Mouse (Mus musculus) neural tube, embryonic 15.5 days (tissue): ENCODE data around the gene Flt3. TPM values are rescaled to one million over a fixed set of nuclear protein-coding genes. Genes with fewer than 3 reads are reported as not detected.

Experiments used
- ATAC-seq: fragments of 200-750 bp; cut with Nextera tagmentation; 2 replicates; pipeline ENCODE4 v1.8.0; 2017; ENCODE audit warnings: mild to moderate bottlenecking, moderate TSS enrichment, moderate library complexity; ENCODE audit not compliant: low FRiP score
- H3K27ac ChIP-seq: fragments of 300-500 bp; sonication (generic); replicated peaks from 2 replicates; pipeline ENCODE4 v1.5.1; 2015; ENCODE audit warnings: mild to moderate bottlenecking, inconsistent platforms
- H3K27me3 ChIP-seq: fragments of 300-500 bp; sonication (generic); replicated peaks from 2 replicates; pipeline ENCODE4 v1.6.1; 2015; ENCODE audit warnings: inconsistent platforms
- H3K36me3 ChIP-seq: fragments of 300-500 bp; sonication (generic); 2 replicates; pipeline ENCODE4 v1.6.1; 2015; ENCODE audit warnings: inconsistent platforms
- H3K4me1 ChIP-seq: fragments of 300-500 bp; sonication (generic); 2 replicates; pipeline ENCODE4 v1.6.1; 2015; ENCODE audit warnings: inconsistent platforms
- H3K4me2 ChIP-seq: fragments of 300-500 bp; sonication (generic); 2 replicates; pipeline ENCODE4 v1.6.1; 2015; ENCODE audit warnings: inconsistent platforms, mild to moderate bottlenecking, moderate library complexity
- H3K4me3 ChIP-seq: fragments of 300-500 bp; sonication (generic); replicated peaks from 2 replicates; pipeline ENCODE4 v1.5.1; 2015; ENCODE audit warnings: mild to moderate bottlenecking, inconsistent platforms
- H3K9ac ChIP-seq: fragments of 300-500 bp; sonication (generic); replicated peaks from 2 replicates; pipeline ENCODE4 v1.6.1; 2015; ENCODE audit warnings: mild to moderate bottlenecking, inconsistent platforms
- H3K9me3 ChIP-seq: fragments of 300-500 bp; sonication (generic); replicated peaks from 2 replicates; pipeline ENCODE4 v1.6.1; 2016; ENCODE audit warnings: inconsistent platforms
- WGBS: fragments of 180-500 bp; shearing (Covaris S2); methylation state at CpG from one replicate; pipeline ENCODE4 v1.1.7; 2015; ENCODE audit warnings: mixed read lengths; 5-methylcytosine and 5-hydroxymethylcytosine counted together
- polyA plus RNA-seq: library from polyadenylated mRNA; unstranded; fragments of >200 nt; fragmentation: Nextera tagmentation; extraction: Ambion mirVana; gene quantifications from 2 replicates; pipeline ENCODE4 v1.2.1, GENCODE M21; 2015

The Flt3 gene
- 2.4 and 2.6 TPM in 2 replicates for polyA plus RNA-seq

GRCm38 (mm10) chr5:147399843-147400504, at the start of gene Flt3:
Gene Flt3 (minus strand): TSS chr5:147400489.
- Histone ChIP-seq H3K9ac (peak within 1 kb of the TSS; percentile 54), H3K36me3 (no peaks in the 10 kb centered on the region), H3K27me3 (peaks cover 46% of the 10 kb centered on the region), H3K4me1 (peaks cover 17% of the 10 kb centered on the region), H3K27ac (no peak within 1 kb of the TSS), H3K4me3 (peak within 1 kb of the TSS; percentile 56), H3K9me3 (no peaks in the 10 kb centered on the region), H3K4me2 (peak within 1 kb of the TSS; percentile 96)
- peak; percentile 87 for ATAC-seq
- 1% methylated on average over 53 of the region's 56 CpGs for WGBS

GRCm38 (mm10) chr5:147448933-147449332, 48.6 kb upstream of the Flt3 start:
- 0 out of 2 replicates have a peak overlapping the region, but pooled peaks have one; percentile 7 for H3K27ac ChIP-seq
- ATAC-seq: no peak
- 67% methylated on average over 4 of the region's 4 CpGs for WGBS
- no peak overlapping the region for H3K9ac ChIP-seq
- H3K27me3 ChIP-seq: no peaks in the 10 kb centered on the region
- H3K36me3 ChIP-seq: 0 out of 2 replicates have a peak, but pooled peaks cover 3% of the 10 kb centered on the region
- no peak overlapping the region for H3K4me2 ChIP-seq
- H3K4me3 ChIP-seq: no peak overlapping the region
- no peaks in the 10 kb centered on the region for H3K9me3 ChIP-seq
- H3K4me1 ChIP-seq: peaks cover 16% of the 10 kb centered on the region

- Histone ChIP-seq H3K4me2 (no peak overlapping the region), H3K36me3 (0 out of 2 replicates have a peak, but pooled peaks cover 3% of the 10 kb centered on the region), H3K9ac (no peak overlapping the region), H3K27ac (0 out of 2 replicates have a peak overlapping the region, but pooled peaks have one; percentile 46), H3K4me3 (no peak overlapping the region), H3K4me1 (peaks cover 16% of the 10 kb centered on the region), H3K27me3 (no peaks in the 10 kb centered on the region), H3K9me3 (no peaks in the 10 kb centered on the region)
- no peak for ATAC-seq
- 34% methylated on average over 4 of the region's 4 CpGs for WGBS
Observed at GRCm38 (mm10) chr5:147448526-147448925, 48.2 kb upstream of the Flt3 start.

DNA sequence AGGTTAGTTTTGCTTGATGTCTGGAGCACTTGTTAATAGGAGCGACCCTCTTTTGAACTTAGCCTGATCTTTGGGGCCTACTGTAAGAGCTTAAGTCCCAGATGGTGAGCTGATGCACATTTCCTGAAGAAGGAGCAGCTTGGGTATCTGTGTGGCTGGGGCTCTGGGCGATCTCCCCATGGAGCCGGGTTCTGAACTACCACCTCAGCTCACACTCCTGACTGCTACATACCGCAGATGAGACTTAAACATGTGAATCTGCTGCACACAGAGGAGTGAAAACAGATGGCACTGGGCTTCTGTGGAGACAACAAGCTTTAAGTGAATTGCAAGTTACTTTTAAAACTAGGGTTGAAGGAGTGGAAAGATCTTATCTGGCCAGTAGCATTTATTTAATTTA, 45.0 kb upstream of the Flt3 start:
- Histone ChIP-seq H3K4me3 (no peak overlapping the region), H3K4me1 (peaks cover 16% of the 10 kb centered on the region), H3K36me3 (no peaks in the 10 kb centered on the region), H3K9ac (no peak overlapping the region), H3K27me3 (no peaks in the 10 kb centered on the region), H3K4me2 (no peak overlapping the region), H3K27ac (no peak overlapping the region), H3K9me3 (no peaks in the 10 kb centered on the region)
- WGBS: 89% methylated on average over 4 of the region's 4 CpGs
- no peak for ATAC-seq

DNA sequence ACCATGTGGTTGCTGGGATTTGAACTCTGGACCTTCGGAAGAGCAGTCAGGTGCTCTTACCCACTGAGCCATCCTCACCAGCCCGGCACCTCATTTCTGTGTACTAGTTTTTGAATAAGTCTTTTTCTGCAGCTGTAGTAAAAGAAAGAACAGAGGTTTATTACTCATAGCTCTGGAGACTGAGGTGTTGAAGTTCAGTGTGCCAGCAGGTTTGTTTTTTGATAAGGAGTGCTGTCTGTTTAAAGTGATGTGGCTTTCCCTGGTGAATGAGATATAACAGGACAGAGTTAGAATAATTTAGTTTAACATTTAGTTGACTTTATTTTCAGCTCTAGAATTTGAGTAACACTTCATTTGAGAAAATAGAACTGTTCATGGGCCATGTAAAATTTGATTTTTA, 44.5 kb upstream of the Flt3 start:
- Histone ChIP-seq H3K27ac (no peak overlapping the region), H3K4me3 (no peak overlapping the region), H3K36me3 (no peaks in the 10 kb centered on the region), H3K4me1 (peaks cover 11% of the 10 kb centered on the region), H3K9ac (no peak overlapping the region), H3K4me2 (no peak overlapping the region), H3K9me3 (no peaks in the 10 kb centered on the region), H3K27me3 (no peaks in the 10 kb centered on the region)
- 96% methylated on average over 2 of the region's 2 CpGs for WGBS
- ATAC-seq: no peak

DNA sequence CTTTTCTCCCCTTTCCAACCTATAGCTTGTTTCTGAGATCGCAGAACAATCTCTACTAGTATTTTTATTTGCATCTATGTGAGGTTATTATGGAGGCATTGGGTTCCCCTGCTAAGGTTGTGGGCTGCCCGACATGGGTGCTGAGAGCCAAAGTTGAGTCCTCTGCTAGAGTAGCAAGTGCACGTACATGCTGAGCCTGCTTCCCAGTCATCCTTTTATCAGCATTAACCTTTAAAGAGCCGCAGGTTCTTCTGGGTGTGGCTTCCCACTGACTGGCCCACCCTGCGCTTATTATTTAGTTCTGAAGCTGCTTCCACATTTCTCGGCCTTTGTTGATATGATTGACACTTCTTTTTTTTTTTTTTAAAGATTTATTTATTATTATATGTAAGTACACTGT, 44.0 kb upstream of the Flt3 start:
- no peak for ATAC-seq
- no peak overlapping the region for H3K4me3 ChIP-seq
- no peaks in the 10 kb centered on the region for H3K27me3 ChIP-seq
- H3K9me3 ChIP-seq: no peaks in the 10 kb centered on the region
- H3K4me1 ChIP-seq: peaks cover 11% of the 10 kb centered on the region
- WGBS: 89% methylated on average over 6 of the region's 6 CpGs
- H3K27ac ChIP-seq: no peak overlapping the region
- H3K9ac ChIP-seq: no peak overlapping the region
- no peaks in the 10 kb centered on the region for H3K36me3 ChIP-seq
- H3K4me2 ChIP-seq: no peak overlapping the region

DNA sequence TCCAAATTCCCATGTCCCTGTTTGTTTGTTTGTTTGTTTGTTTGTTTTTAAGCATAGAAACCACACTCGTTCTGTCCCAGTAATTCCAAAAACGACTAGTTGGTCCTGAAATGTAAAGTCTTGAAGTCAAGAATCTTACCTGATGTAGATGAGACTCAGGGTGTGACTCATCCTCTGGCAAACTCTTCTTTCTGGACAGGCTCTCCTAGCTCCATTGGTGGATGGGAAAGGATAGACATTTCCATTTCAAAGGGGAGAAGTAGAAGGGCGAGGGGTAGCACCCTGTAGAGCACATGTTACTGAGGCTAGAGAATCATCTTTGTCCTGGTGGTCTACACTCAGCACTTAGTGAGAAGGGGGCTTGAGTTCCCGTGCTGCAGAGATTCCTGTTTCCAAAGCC, 42.5 kb upstream of the Flt3 start:
- no peak overlapping the region for H3K4me2 ChIP-seq
- 83% methylated on average over 4 of the region's 4 CpGs for WGBS
- H3K27me3 ChIP-seq: no peaks in the 10 kb centered on the region
- H3K9ac ChIP-seq: no peak overlapping the region
- H3K4me1 ChIP-seq: peaks cover 8% of the 10 kb centered on the region
- no peaks in the 10 kb centered on the region for H3K9me3 ChIP-seq
- ATAC-seq: no peak
- H3K36me3 ChIP-seq: no peaks in the 10 kb centered on the region
- H3K27ac ChIP-seq: no peak overlapping the region
- no peak overlapping the region for H3K4me3 ChIP-seq

- ATAC-seq: no peak
- no peaks in the 10 kb centered on the region for H3K27me3 ChIP-seq
- no peaks in the 10 kb centered on the region for H3K9me3 ChIP-seq
- H3K4me3 ChIP-seq: no peak overlapping the region
- H3K9ac ChIP-seq: no peak overlapping the region
- WGBS: 85% methylated on average over 1 of the region's 1 CpGs
- H3K36me3 ChIP-seq: no peaks in the 10 kb centered on the region
- peaks cover 13% of the 10 kb centered on the region for H3K4me1 ChIP-seq
- no peak overlapping the region for H3K4me2 ChIP-seq
- H3K27ac ChIP-seq: no peak overlapping the region
Observed at GRCm38 (mm10) chr5:147441979-147442378, 41.7 kb upstream of the Flt3 start.

- Histone ChIP-seq H3K27me3 (no peaks in the 10 kb centered on the region), H3K4me2 (no peak overlapping the region), H3K27ac (no peak overlapping the region), H3K9ac (no peak overlapping the region), H3K4me1 (peaks cover 22% of the 10 kb centered on the region), H3K4me3 (no peak overlapping the region), H3K36me3 (no peaks in the 10 kb centered on the region), H3K9me3 (no peaks in the 10 kb centered on the region)
- no peak for ATAC-seq
- WGBS: 81% methylated on average over 3 of the region's 3 CpGs
Observed at GRCm38 (mm10) chr5:147440996-147441507, 40.8 kb upstream of the Flt3 start.

DNA sequence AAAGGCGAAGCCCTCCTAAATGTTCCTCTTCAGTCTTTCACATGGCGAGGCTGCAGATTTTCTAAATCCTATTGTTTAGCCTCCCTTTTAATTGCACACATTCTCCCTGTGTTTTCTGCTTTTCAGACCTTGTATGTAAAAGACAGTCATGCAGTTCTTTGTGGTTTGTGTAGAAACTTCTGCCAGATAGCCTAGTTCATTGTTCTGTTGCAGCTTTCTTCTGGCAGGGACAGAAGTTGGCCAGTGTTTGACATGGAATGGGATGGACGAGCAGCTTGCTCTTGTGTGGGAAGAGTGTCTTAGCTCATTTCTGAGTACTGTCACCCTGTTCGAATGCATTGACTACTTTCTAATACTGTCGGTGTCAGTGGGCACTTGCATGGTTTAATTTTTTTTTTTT, 36.2 kb upstream of the Flt3 start:
- Histone ChIP-seq H3K27me3 (no peaks in the 10 kb centered on the region), H3K9ac (no peak overlapping the region), H3K27ac (0 out of 2 replicates have a peak overlapping the region, but pooled peaks have one; percentile 58), H3K36me3 (no peaks in the 10 kb centered on the region), H3K4me1 (peaks cover 60% of the 10 kb centered on the region), H3K4me3 (no peak overlapping the region), H3K9me3 (no peaks in the 10 kb centered on the region), H3K4me2 (no peak overlapping the region)
- ATAC-seq: no peak
- WGBS: 69% methylated on average over 5 of the region's 5 CpGs

- H3K4me1 ChIP-seq: peaks cover 61% of the 10 kb centered on the region
- WGBS: 65% methylated on average over 2 of the region's 2 CpGs
- no peak overlapping the region for H3K4me3 ChIP-seq
- H3K4me2 ChIP-seq: no peak overlapping the region
- no peak for ATAC-seq
- H3K9me3 ChIP-seq: no peaks in the 10 kb centered on the region
- H3K27me3 ChIP-seq: no peaks in the 10 kb centered on the region
- peak overlapping the region; percentile 58 for H3K27ac ChIP-seq
- no peaks in the 10 kb centered on the region for H3K36me3 ChIP-seq
- H3K9ac ChIP-seq: no peak overlapping the region
Observed at GRCm38 (mm10) chr5:147435751-147436150, 35.5 kb upstream of the Flt3 start.

DNA sequence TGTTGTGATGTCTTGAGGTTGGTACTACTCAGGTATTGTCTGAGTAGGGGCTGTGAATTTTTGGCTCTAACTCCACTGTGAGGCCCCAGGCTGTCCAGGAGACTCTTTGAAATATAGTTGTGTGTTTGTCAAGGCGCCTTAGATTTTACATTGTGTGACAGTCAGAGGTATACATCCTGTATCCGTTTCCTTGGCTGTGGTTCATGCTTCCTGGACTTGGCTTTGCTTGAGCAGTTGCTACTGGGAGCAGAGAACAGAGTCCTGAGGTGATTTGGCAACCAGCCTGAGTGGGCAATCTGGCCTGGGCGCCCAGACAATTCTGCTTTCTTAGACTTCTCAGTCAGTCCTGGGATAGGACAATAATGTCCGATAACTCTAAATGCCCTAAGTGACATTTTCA, 34.9 kb upstream of the Flt3 start:
- no peaks in the 10 kb centered on the region for H3K27me3 ChIP-seq
- H3K27ac ChIP-seq: peak overlapping the region; percentile 58
- no peak overlapping the region for H3K9ac ChIP-seq
- peaks cover 61% of the 10 kb centered on the region for H3K4me1 ChIP-seq
- no peak for ATAC-seq
- 58% methylated on average over 4 of the region's 4 CpGs for WGBS
- H3K4me3 ChIP-seq: no peak overlapping the region
- H3K4me2 ChIP-seq: no peak overlapping the region
- H3K36me3 ChIP-seq: no peaks in the 10 kb centered on the region
- no peaks in the 10 kb centered on the region for H3K9me3 ChIP-seq
